Mouse (Mus musculus) neural tube, embryonic 12.5 days (tissue): ENCODE results near the gene Abcc10. TPM values are rescaled to one million over a fixed set of nuclear protein-coding genes. Genes with fewer than 3 reads are reported as not detected.

Experiments
- polyA plus RNA-seq: library from polyadenylated mRNA; unstranded; fragments of >200 nt; fragmentation: Nextera tagmentation; extraction: Ambion mirVana; gene quantifications from 2 replicates; pipeline ENCODE4 v1.2.1, GENCODE M21; 2016

Gene Abcc10
- polyA plus RNA-seq, 1 experiment from 2014 or later = 10.0 TPM

Other genes starting within 250 kb of the Abcc10 start
- 125 and 132 TPM in 2 replicates for gene Mrps18a, start 217.4 kb downstream of the Abcc10 start, polyA plus RNA-seq
- gene Rsph9, start 184.1 kb downstream of the Abcc10 start, polyA plus RNA-seq = 12.4 and 12.6 TPM in 2 replicates
- gene Mad2l1bp, start 174.8 kb downstream of the Abcc10 start, polyA plus RNA-seq = 31.5 and 33.6 TPM in 2 replicates
- gene Gtpbp2, start 167.3 kb downstream of the Abcc10 start, polyA plus RNA-seq = 46.9 and 47.6 TPM in 2 replicates
- 8.7 and 9.7 TPM in 2 replicates for gene Polh, start 125.7 kb downstream of the Abcc10 start, polyA plus RNA-seq
- 51.6 and 52.8 TPM in 2 replicates for gene Xpo5, start 125.6 kb downstream of the Abcc10 start, polyA plus RNA-seq
- gene Polr1c, start 80.3 kb downstream of the Abcc10 start, polyA plus RNA-seq = 85.3 and 87.0 TPM in 2 replicates
- 73.9 and 76.7 TPM in 2 replicates for gene Yipf3, start 80.3 kb downstream of the Abcc10 start, polyA plus RNA-seq
- 3.4 and 3.6 TPM in 2 replicates for gene Lrrc73, start 74.8 kb downstream of the Abcc10 start, polyA plus RNA-seq
- gene Tjap1, start 45.3 kb downstream of the Abcc10 start, polyA plus RNA-seq = 48.0 and 50.2 TPM in 2 replicates
- gene Dlk2, start 30.9 kb downstream of the Abcc10 start, polyA plus RNA-seq = 3.4 and 3.9 TPM in 2 replicates
- gene Zfp318, start 55.4 kb upstream of the Abcc10 start, polyA plus RNA-seq = 17.1 and 18.4 TPM in 2 replicates
- 0.74 and 0.75 TPM in 2 replicates for gene Crip3, start 100.6 kb upstream of the Abcc10 start, polyA plus RNA-seq
- not detected in 2 replicates for gene Slc22a7, start 110.1 kb upstream of the Abcc10 start, polyA plus RNA-seq
- gene Ttbk1, start 159.3 kb upstream of the Abcc10 start, polyA plus RNA-seq = 6.2 and 7.1 TPM in 2 replicates
- 40.5 and 42.3 TPM in 2 replicates for gene Dnph1, start 168.4 kb upstream of the Abcc10 start, polyA plus RNA-seq
- gene Cul9, start 218.0 kb upstream of the Abcc10 start, polyA plus RNA-seq = 13.4 and 15.3 TPM in 2 replicates
- 5.6 and 8.4 TPM in 2 replicates for gene Srf, start 227.8 kb upstream of the Abcc10 start, polyA plus RNA-seq